In genomic region chr3:146939391-146940250, GRCm38 (mm10) we compare ENCODE assay signal across 9 mouse cellular contexts.
DNase-seq lines count a peak whose midpoint lies in the region; ATAC-seq lines count a peak whose summit lies in the region.
"Had no signal": no experiment of that assay in that cellular context is flagged by ENCODE, and none has a peak within 500 bp of the region (broad histone marks: within the 10 kb centered on the region; RNA-seq: fewer than 3 reads in every experiment).

No protein-coding gene starts in this region.

- H3K36me3 ChIP-seq in forebrain, embryonic 13.5 days (ENCODE audit: poor library complexity, severe bottlenecking) = peaks cover 10% of the 10 kb centered on the region
- no peaks in the 10 kb centered on the region for H3K36me3 ChIP-seq in limb, embryonic 10.5 days
- H3K36me3 ChIP-seq: liver, embryonic 15.5 days had no signal

- no peaks in the 10 kb centered on the region for H3K9me3 ChIP-seq in forebrain, embryonic 13.5 days (replicated peaks)
- no peaks in the 10 kb centered on the region for H3K9me3 ChIP-seq in limb, embryonic 10.5 days (replicated peaks)
- H3K9me3 ChIP-seq: liver, embryonic 15.5 days had no signal

- peak overlapping the region; percentile 46 for H3K4me2 ChIP-seq in forebrain, embryonic 13.5 days
- H3K4me2 ChIP-seq: liver, embryonic 15.5 days had no signal

- peak; percentile 96 for ATAC-seq in forebrain, embryonic 13.5 days

- no peaks in the 10 kb centered on the region for H3K27me3 ChIP-seq in forebrain, embryonic 13.5 days
- peaks cover 14% of the 10 kb centered on the region; the same call in 1 of the 2 replicates for H3K27me3 ChIP-seq in limb, embryonic 10.5 days (ENCODE audit: low read depth, poor library complexity, severe bottlenecking)
- H3K27me3 ChIP-seq: liver, embryonic 15.5 days had no signal

- H3K4me3 ChIP-seq in forebrain, embryonic 13.5 days = peak overlapping the region; percentile 12; the same call in 1 of the 2 replicates
- peak overlapping the region; percentile 35; the same call in 1 of the 2 replicates for H3K4me3 ChIP-seq in limb, embryonic 10.5 days
- H3K4me3 ChIP-seq: liver, embryonic 15.5 days had no signal

- no peaks in the 10 kb centered on the region for H3K4me1 ChIP-seq in forebrain, embryonic 13.5 days
- H3K4me1 ChIP-seq in limb, embryonic 10.5 days = peaks cover 5% of the 10 kb centered on the region; the same call in 1 of the 2 replicates
- H3K4me1 ChIP-seq: liver, embryonic 15.5 days had no signal

- DNase-seq in left cerebral cortex, adult 18-20 months (ENCODE audit: low spot score in 2 of 2) = peak; percentile 16 to 21
- no peak for DNase-seq in left cerebral cortex, adult 11 months (ENCODE audit: low spot score)
- peak; percentile 58 for DNase-seq in brain, adult 2 months (ENCODE audit: low read depth, low spot score)
- DNase-seq in limb, embryonic 10.5 days (ENCODE audit: low spot score) = peak; percentile 50
- DNase-seq in retina, postnatal 7 days (ENCODE audit: low read depth, low spot score) = peak; percentile 19
- DNase-seq in cerebellum, adult 8-10 months = no peak
- DNase-seq in urinary bladder, postnatal 36 days (ENCODE audit: low spot score in 2 of 2) = no peak

- H3K27ac ChIP-seq in forebrain, embryonic 13.5 days = no peak overlapping the region
- no peak overlapping the region for H3K27ac ChIP-seq in limb, embryonic 10.5 days
- H3K27ac ChIP-seq: liver, embryonic 15.5 days had no signal

- WGBS in forebrain, embryonic 13.5 days = 18% methylated on average over 21 of the region's 21 CpGs
- 32% methylated on average over 21 of the region's 21 CpGs for WGBS in limb, embryonic 10.5 days

- no peak overlapping the region for H3K9ac ChIP-seq in forebrain, embryonic 13.5 days
- H3K9ac ChIP-seq: liver, embryonic 15.5 days had no signal

Comparison
In these comparisons a context has a peak if more than half of its experiments do, and no peak if none do; other contexts are left out.
1. DNase-seq: peak in left cerebral cortex, adult 18-20 months (2 of 2), brain, adult 2 months (single experiment), limb, embryonic 10.5 days (single experiment) and retina, postnatal 7 days (single experiment); none in left cerebral cortex, adult 11 months (single experiment), cerebellum, adult 8-10 months (single experiment) and urinary bladder, postnatal 36 days (0 of 2).